Mouse (Mus musculus): ENCODE data around the gene Znrf4. TPM values are rescaled to one million over a fixed set of nuclear protein-coding genes. Genes with fewer than 3 reads are reported as not detected.
A peak's percentile ranks its signal among the peaks of the same experiment; 100 is the strongest.

The Znrf4 gene
- total RNA-seq, 2 experiments from 2014 or later: not detected

- no peak for DNase-seq (ENCODE audit: extremely low spot score in 1 of 2, low spot score in 1 of 2)
Measured at GRCm38 (mm10) chr17:56470001-56470436, 42.2 kb downstream of the Znrf4 start.

GRCm38 (mm10) chr17:56469275-56469674 is 43.0 kb downstream of the Znrf4 start:
- DNase-seq (ENCODE audit: extremely low spot score in 1 of 2, low spot score in 1 of 2): no peak

GRCm38 (mm10) chr17:56468870-56469269 is 43.4 kb downstream of the Znrf4 start:
- DNase-seq (ENCODE audit: extremely low spot score in 1 of 2, low spot score in 1 of 2): no peak

GRCm38 (mm10) chr17:56468380-56468779 is 43.9 kb downstream of the Znrf4 start:
- no peak for DNase-seq (ENCODE audit: extremely low spot score in 1 of 2, low spot score in 1 of 2)

GRCm38 (mm10) chr17:56467456-56467884 is 44.8 kb downstream of the Znrf4 start:
- no peak for DNase-seq (ENCODE audit: extremely low spot score in 1 of 2, low spot score in 1 of 2)

GRCm38 (mm10) chr17:56466747-56467146 is 45.5 kb downstream of the Znrf4 start:
- DNase-seq (ENCODE audit: extremely low spot score in 1 of 2, low spot score in 1 of 2): no peak

GRCm38 (mm10) chr17:56464817-56465216 is 47.4 kb downstream of the Znrf4 start:
- DNase-seq (ENCODE audit: extremely low spot score in 1 of 2, low spot score in 1 of 2): no peak

GRCm38 (mm10) chr17:56464345-56464744 is 47.9 kb downstream of the Znrf4 start:
- no peak for DNase-seq (ENCODE audit: extremely low spot score in 1 of 2, low spot score in 1 of 2)

GRCm38 (mm10) chr17:56463500-56463899 is 48.7 kb downstream of the Znrf4 start:
- DNase-seq (ENCODE audit: extremely low spot score in 1 of 2, low spot score in 1 of 2): no peak

- no peak for DNase-seq (ENCODE audit: extremely low spot score in 1 of 2, low spot score in 1 of 2)
Measured at GRCm38 (mm10) chr17:56462835-56463455, 49.3 kb downstream of the Znrf4 start.

GRCm38 (mm10) chr17:56461771-56462743 is 50.2 kb downstream of the Znrf4 start:
- DNase-seq (ENCODE audit: extremely low spot score in 1 of 2, low spot score in 1 of 2): peak; percentile 78 to 92

Other genes with a start within 250 kb of the Znrf4 start
- gene Ticam1, start 235.6 kb downstream of the Znrf4 start, total RNA-seq (2021): 1 to 10 TPM; 5.5 to 6.0 TPM
- gene Plin3, start 219.6 kb downstream of the Znrf4 start, total RNA-seq (2021): 10 to 100 TPM; 14.6 to 16.7 TPM
- gene Arrdc5, start 212.1 kb downstream of the Znrf4 start, total RNA-seq (2021): not detected
- 1 to 10 TPM; 1.7 to 2.0 TPM for gene Uhrf1, start 209.1 kb downstream of the Znrf4 start, total RNA-seq (2021)
- gene Kdm4b, start 186.4 kb downstream of the Znrf4 start, total RNA-seq (2021): 10 to 100 TPM; 92.0 to 93.4 TPM
- gene Ptprs, start 35.9 kb downstream of the Znrf4 start, total RNA-seq (2021): 100 to 1,000 TPM; 658 to 741 TPM
- gene Gm20219, start 42.0 kb upstream of the Znrf4 start, total RNA-seq (2021): 1 to 10 TPM; 1.9 to 3.4 TPM
- 100 to 1,000 TPM in 1 of 2 experiments, 10 to 100 TPM in 1; 87.9 to 144 TPM for gene Safb2, start 72.2 kb upstream of the Znrf4 start, total RNA-seq (2021)
- gene Safb, start 72.4 kb upstream of the Znrf4 start, total RNA-seq (2021): 100 to 1,000 TPM; 148 to 163 TPM
- 100 to 1,000 TPM; 138 to 163 TPM for gene 2410015M20Rik, start 97.3 kb upstream of the Znrf4 start, total RNA-seq (2021)
- gene Rpl36, start 101.0 kb upstream of the Znrf4 start, total RNA-seq (2021): 100 to 1,000 TPM; 341 to 404 TPM
- gene Lonp1, start 114.5 kb upstream of the Znrf4 start, total RNA-seq (2021): 10 to 100 TPM; 62.1 to 62.5 TPM
- under 1 TPM; 0.44 to 0.85 TPM for gene Catsperd, start 115.7 kb upstream of the Znrf4 start, total RNA-seq (2021)
- 10 to 100 TPM; 85.2 to 91.0 TPM for gene Ranbp3, start 160.9 kb upstream of the Znrf4 start, total RNA-seq (2021)
- 100 to 1,000 TPM; 242 to 258 TPM for gene Ndufa11, start 205.3 kb upstream of the Znrf4 start, total RNA-seq (2021)
- gene Vmac, start 205.6 kb upstream of the Znrf4 start, total RNA-seq (2021): 10 to 100 TPM; 11.5 to 14.4 TPM
- gene Nrtn, start 245.1 kb upstream of the Znrf4 start, total RNA-seq (2021): 1 to 10 TPM; 2.7 to 3.6 TPM

Data from layer of hippocampus, postnatal 25 days (tissue).